Mouse (Mus musculus): ENCODE measurements around the gene Adprhl1.

- TF ChIP-seq CTCF (IDR thresholded peaks at IDR 0.05; ENCODE audit: low read depth) (no peak), EP300 (IDR thresholded peaks at IDR 0.05; ENCODE audit: low read depth) (no peak)
Measured at GRCm38 (mm10) chr8:13252837-13253236, 1.1 kb downstream of the Adprhl1 start.

Measured in liver, embryonic 14.5 days (tissue).